Mouse (Mus musculus) forebrain, embryonic 11.5 days (tissue): ENCODE measurements around the gene Ndufaf2. TPM values are rescaled to one million over a fixed set of nuclear protein-coding genes. Genes with fewer than 3 reads are reported as not detected.

ENCODE experiments used
- ATAC-seq: fragments of 200-750 bp; cut with Nextera tagmentation; replicated peaks from 2 replicates; pipeline ENCODE4 v1.8.0; 2017; ENCODE audit warnings: moderate TSS enrichment; ENCODE audit not compliant: low FRiP score
- DNase-seq: peaks from one replicate; pipeline ENCODE4 v3.0.0-alpha.2; 2017; ENCODE audit warnings: low spot score
- H3K27ac ChIP-seq: fragments of 300-500 bp; sonication (generic); 2 replicates; pipeline ENCODE4 v1.5.1; 2014; ENCODE audit warnings: low read depth, low read length
- H3K27me3 ChIP-seq: fragments of 300-500 bp; sonication (generic); 2 replicates; pipeline ENCODE4 v1.6.1; 2014; ENCODE audit warnings: mild to moderate bottlenecking, low read length, mixed read lengths; ENCODE audit not compliant: control insufficient read depth, insufficient read depth
- H3K36me3 ChIP-seq: fragments of 300-500 bp; sonication (generic); 2 replicates; pipeline ENCODE4 v1.6.1; 2014; ENCODE audit warnings: mild to moderate bottlenecking, low read length, moderate library complexity, mixed read lengths; ENCODE audit not compliant: control insufficient read depth, insufficient read depth
- H3K4me1 ChIP-seq: fragments of 300-500 bp; sonication (generic); replicated peaks from 2 replicates; pipeline ENCODE4 v1.6.1; 2014; ENCODE audit warnings: low read length, mixed read lengths; ENCODE audit not compliant: control insufficient read depth, insufficient read depth
- H3K4me2 ChIP-seq: fragments of 300-500 bp; sonication (generic); 2 replicates; pipeline ENCODE4 v1.6.1; 2014; ENCODE audit warnings: low read depth, mild to moderate bottlenecking, low read length, moderate library complexity, mixed read lengths; ENCODE audit not compliant: severe bottlenecking
- H3K4me3 ChIP-seq: fragments of 300-500 bp; sonication (generic); 2 replicates; pipeline ENCODE4 v1.5.1; 2014; ENCODE audit warnings: low read depth, low read length
- H3K9ac ChIP-seq: fragments of 300-500 bp; sonication (generic); 2 replicates; pipeline ENCODE4 v1.6.1; 2014; ENCODE audit warnings: low read length
- H3K9me3 ChIP-seq: fragments of 300-500 bp; sonication (generic); 2 replicates; pipeline ENCODE4 v1.6.1; 2016; ENCODE audit warnings: low read length, mixed read lengths; ENCODE audit not compliant: control insufficient read depth
- WGBS: fragments of 180-500 bp; shearing (Covaris S2); extraction: QIAGEN DNeasy Blood & Tissue Kit; methylation state at CpG from one replicate; pipeline ENCODE4 v1.1.7; 2014; 5-methylcytosine and 5-hydroxymethylcytosine counted together
- polyA plus RNA-seq: library from polyadenylated mRNA; unstranded; fragments of >200 nt; fragmentation: Nextera tagmentation; extraction: Ambion mirVana; gene quantifications from 2 replicates; pipeline ENCODE4 v1.2.1, GENCODE M21; 2014

The Ndufaf2 gene
- 86.0 and 96.1 TPM in 2 replicates for polyA plus RNA-seq

DNA sequence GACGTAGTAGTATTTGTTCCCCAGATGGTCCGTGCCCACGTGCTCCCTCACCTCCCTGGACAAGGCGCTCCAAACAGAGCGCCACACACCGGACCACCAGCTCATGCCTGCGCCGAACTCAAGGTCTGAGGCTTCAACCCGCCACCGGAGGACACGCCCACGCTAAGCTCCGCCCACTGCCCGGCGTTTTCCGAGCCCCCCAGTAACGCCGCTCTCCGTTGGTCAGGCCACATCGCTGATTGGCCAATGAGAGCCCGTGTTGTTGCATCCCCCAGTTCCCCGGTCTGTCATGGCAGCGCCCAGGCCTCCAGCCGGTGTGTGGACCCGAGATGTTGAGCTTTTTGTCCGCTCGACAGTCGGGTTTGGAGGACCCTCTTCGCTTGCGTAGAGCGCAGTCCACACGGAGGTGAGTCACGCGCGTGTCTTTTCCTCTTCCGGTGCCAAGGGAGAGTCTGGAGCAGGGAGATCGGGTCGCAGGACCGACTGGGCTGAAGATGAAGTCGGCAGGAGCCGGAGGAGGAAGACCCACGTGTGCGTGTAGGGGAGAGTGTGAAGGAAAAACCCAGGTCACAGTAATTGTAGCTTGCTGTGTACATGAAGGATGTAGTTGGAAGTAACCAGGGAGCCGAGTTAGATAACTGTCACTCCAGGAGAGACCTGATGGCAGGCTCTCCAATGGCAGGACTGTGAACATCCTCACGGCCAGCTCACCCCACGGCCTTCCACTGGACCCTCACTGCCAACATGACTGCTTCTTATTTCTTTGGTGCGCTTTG lies at the start of gene Ndufaf2, which contains the start of gene Ercc8:
TSS of gene Ndufaf2 (minus strand) at position 159 of the 776 bp plus-strand sequence.
TSS of gene Ercc8 (plus strand) at position 267 of the 776 bp plus-strand sequence.
- WGBS, result under 1% methylated on average over 47 of the region's 47 CpGs
- DNase-seq (peak; percentile 99), ATAC-seq (peak; percentile 99)

DNA sequence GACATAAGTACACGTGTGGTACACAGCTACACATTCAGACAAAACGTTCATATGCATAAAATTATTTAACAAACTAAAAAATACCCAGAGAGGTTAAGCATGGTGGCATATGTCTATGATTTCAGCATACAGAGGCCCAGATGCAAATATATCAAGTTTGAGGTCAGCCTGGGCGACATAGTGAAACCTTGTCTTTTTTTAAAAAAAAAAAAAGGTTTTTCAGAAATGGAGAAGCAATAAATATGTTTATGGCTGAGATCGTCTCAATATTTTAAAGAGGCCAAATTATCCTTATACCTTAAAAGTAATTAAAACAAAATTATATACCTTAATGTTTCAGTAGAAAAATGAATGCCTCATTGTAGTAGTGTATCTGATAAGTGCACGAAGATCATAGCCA lies 49.7 kb upstream of the Ndufaf2 start:
- Histone ChIP-seq H3K4me2 (no peak overlapping the region), H3K27me3 (peaks cover under 1% of the 10 kb centered on the region; the same call in 1 of the 2 replicates), H3K36me3 (no peaks in the 10 kb centered on the region), H3K9ac (no peak overlapping the region), H3K4me3 (no peak overlapping the region), H3K9me3 (no peaks in the 10 kb centered on the region), H3K4me1 (no peaks in the 10 kb centered on the region), H3K27ac (no peak overlapping the region)
- no peak for DNase-seq
- ATAC-seq, result no peak
- WGBS, result 74% methylated on average over 5 of the region's 5 CpGs

More for the DNA sequence above, at the start of gene Ndufaf2, which contains the start of gene Ercc8:
- Histone ChIP-seq H3K9me3 (no peaks in the 10 kb centered on the region), H3K9ac (peak within 1 kb of the TSS; percentile 77), H3K4me3 (peak within 1 kb of the TSS; percentile 90), H3K36me3 (no peaks in the 10 kb centered on the region), H3K4me1 (peaks cover 6% of the 10 kb centered on the region; the same call in 1 of the 2 replicates), H3K27me3 (no peaks in the 10 kb centered on the region), H3K4me2 (peak within 1 kb of the TSS; percentile 75), H3K27ac (no peak within 1 kb of the TSS)

- Histone ChIP-seq H3K9me3 (no peaks in the 10 kb centered on the region), H3K36me3 (no peaks in the 10 kb centered on the region), H3K4me1 (no peaks in the 10 kb centered on the region), H3K27ac (no peak overlapping the region), H3K27me3 (no peaks in the 10 kb centered on the region), H3K4me2 (no peak overlapping the region), H3K9ac (no peak overlapping the region), H3K4me3 (no peak overlapping the region)
- no peak for DNase-seq
- ATAC-seq, result no peak
- 87% methylated on average over 2 of the region's 2 CpGs for WGBS
Observed at GRCm38 (mm10) chr13:108207447-108207846, 49.0 kb upstream of the Ndufaf2 start.

DNA sequence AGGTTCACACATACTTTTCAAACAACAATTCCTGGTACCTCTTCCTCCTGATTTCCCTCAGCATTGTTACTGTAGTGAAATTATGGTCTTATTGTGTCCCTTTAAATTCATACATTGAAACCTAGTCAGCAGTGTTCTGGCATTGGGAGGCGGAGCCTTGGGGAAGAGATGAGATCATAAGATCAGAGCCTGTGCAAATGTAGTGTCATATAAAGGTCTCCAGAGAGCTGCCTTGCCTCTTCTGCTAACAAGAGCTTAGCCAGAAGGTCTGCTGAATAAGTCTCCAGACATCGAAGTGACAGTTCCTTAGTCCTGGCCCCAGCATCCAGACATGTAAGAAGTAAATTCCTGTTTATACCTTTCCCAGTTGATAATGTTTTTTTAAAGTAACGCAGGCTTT lies 46.4 kb upstream of the Ndufaf2 start:
- Histone ChIP-seq H3K4me2 (no peak overlapping the region), H3K9me3 (no peaks in the 10 kb centered on the region), H3K4me1 (no peaks in the 10 kb centered on the region), H3K27me3 (no peaks in the 10 kb centered on the region), H3K27ac (no peak overlapping the region), H3K4me3 (no peak overlapping the region), H3K9ac (no peak overlapping the region), H3K36me3 (no peaks in the 10 kb centered on the region)
- ATAC-seq (no peak), DNase-seq (no peak)
- 91% methylated on average over 3 of the region's 3 CpGs for WGBS

GRCm38 (mm10) chr13:108195474-108195873 lies 37.1 kb upstream of the Ndufaf2 start:
- DNase-seq, result no peak
- no peaks in the 10 kb centered on the region for H3K27me3 ChIP-seq
- WGBS, result 89% methylated on average over 6 of the region's 6 CpGs
- no peak overlapping the region for H3K27ac ChIP-seq
- H3K9ac ChIP-seq, result no peak overlapping the region
- H3K9me3 ChIP-seq, result no peaks in the 10 kb centered on the region
- H3K4me3 ChIP-seq, result no peak overlapping the region
- peaks cover 3% of the 10 kb centered on the region for H3K36me3 ChIP-seq
- H3K4me1 ChIP-seq, result no peaks in the 10 kb centered on the region
- ATAC-seq, result no peak
- no peak overlapping the region for H3K4me2 ChIP-seq

DNA sequence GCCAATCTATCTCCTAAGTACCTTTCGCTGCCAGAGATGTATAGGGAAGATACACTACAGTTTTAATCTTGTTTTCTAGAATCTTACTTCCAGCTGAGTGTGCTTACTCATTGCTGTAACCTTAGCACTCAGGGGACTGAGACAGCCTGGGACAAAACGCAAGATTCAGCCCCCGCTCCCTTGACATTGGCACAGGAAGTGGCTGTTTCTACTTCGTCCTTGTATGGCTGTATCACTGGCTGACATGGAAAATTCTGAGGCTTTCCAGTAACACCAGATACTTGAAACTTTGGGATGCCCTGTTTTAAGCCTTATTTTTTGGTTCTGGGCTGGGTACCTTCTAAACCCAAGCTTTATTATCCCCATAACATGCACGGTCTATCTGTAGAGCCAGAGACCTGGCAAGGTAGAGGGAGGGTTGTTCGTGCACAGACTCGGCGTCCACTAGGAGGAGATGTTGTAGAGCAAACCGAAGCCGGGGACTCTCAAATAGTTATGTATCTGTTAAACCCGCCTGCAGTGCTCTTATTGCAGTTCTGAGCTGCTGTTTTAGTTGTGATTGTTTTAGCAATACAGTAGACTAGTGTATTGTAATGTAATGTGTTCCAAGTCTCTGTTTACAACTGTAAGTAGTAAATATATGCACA lies 32.8 kb upstream of the Ndufaf2 start:
- Histone ChIP-seq H3K27me3 (no peaks in the 10 kb centered on the region), H3K36me3 (peaks cover 3% of the 10 kb centered on the region), H3K4me2 (no peak overlapping the region), H3K4me3 (no peak overlapping the region), H3K4me1 (no peaks in the 10 kb centered on the region), H3K27ac (no peak overlapping the region), H3K9me3 (no peaks in the 10 kb centered on the region), H3K9ac (no peak overlapping the region)
- 65% methylated on average over 11 of the region's 11 CpGs for WGBS
- peak; percentile 62 for DNase-seq
- no peak for ATAC-seq

- Histone ChIP-seq H3K9me3 (no peaks in the 10 kb centered on the region), H3K27ac (no peak overlapping the region), H3K36me3 (peaks cover 4% of the 10 kb centered on the region; the same call in 1 of the 2 replicates), H3K4me2 (no peak overlapping the region), H3K27me3 (no peaks in the 10 kb centered on the region), H3K9ac (no peak overlapping the region), H3K4me1 (no peaks in the 10 kb centered on the region), H3K4me3 (no peak overlapping the region)
- no peak for DNase-seq
- 93% methylated on average over 4 of the region's 4 CpGs for WGBS
- ATAC-seq, result no peak
Observed at GRCm38 (mm10) chr13:108187994-108188393, 29.6 kb upstream of the Ndufaf2 start.

DNA sequence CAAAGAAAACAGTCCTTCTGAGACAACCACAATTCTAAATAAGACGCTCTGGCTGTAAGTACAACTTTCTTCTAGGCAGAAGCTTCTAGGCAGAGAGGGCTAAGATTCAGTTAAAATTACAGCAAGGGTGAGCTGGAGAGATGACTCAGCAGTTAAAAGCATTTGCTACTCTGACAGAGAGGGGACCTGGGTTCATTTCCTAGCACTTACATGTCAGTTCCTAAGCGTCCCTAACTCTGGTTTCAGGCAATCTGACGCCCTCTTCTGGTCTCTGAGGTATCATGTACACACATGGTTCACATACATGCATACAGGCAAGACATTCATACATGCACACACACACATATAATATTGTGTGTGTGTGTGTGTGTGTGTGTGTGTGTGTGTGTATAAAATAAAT lies 27.1 kb upstream of the Ndufaf2 start:
- no peak overlapping the region for H3K9ac ChIP-seq
- ATAC-seq, result no peak
- H3K27ac ChIP-seq, result no peak overlapping the region
- no peak overlapping the region for H3K4me3 ChIP-seq
- no peak overlapping the region for H3K4me2 ChIP-seq
- no peaks in the 10 kb centered on the region for H3K4me1 ChIP-seq
- peaks cover 4% of the 10 kb centered on the region; the same call in 1 of the 2 replicates for H3K36me3 ChIP-seq
- H3K9me3 ChIP-seq, result no peaks in the 10 kb centered on the region
- DNase-seq, result no peak
- H3K27me3 ChIP-seq, result no peaks in the 10 kb centered on the region
- WGBS, result 93% methylated on average over 3 of the region's 3 CpGs
